In genomic region chr13:54695479-54696230, GRCm38 (mm10) we compare ENCODE assay signal across 12 mouse cellular contexts. TPM values are rescaled to one million over a fixed set of nuclear protein-coding genes. Genes with fewer than 3 reads are reported as not detected.
"Had no signal": no experiment of that assay in that cellular context is flagged by ENCODE, and none has a peak within 500 bp of the region (broad histone marks: within the 10 kb centered on the region; RNA-seq: fewer than 3 reads in every experiment).

No protein-coding gene starts in this region.

- H3K27ac ChIP-seq: limb, embryonic 13.5 days had no signal

- DNase-seq: left cerebral cortex, postnatal 4 days; lung, embryonic 14.5 days; lung, postnatal 10 days; lung, postnatal 4 days; right cerebral cortex, adult 18-20 months; right cerebral cortex, postnatal 25 days; thymus, postnatal 4 days had no signal

- H3K36me3 ChIP-seq: limb, embryonic 13.5 days; liver, embryonic 15.5 days; midbrain, embryonic 10.5 days; neural tube, embryonic 15.5 days had no signal

- H3K9me3 ChIP-seq: limb, embryonic 13.5 days; liver, embryonic 15.5 days; midbrain, embryonic 10.5 days; neural tube, embryonic 15.5 days had no signal

- H3K9ac ChIP-seq: limb, embryonic 13.5 days; neural tube, embryonic 15.5 days had no signal

- H3K27me3 ChIP-seq: limb, embryonic 13.5 days; liver, embryonic 15.5 days; neural tube, embryonic 15.5 days had no signal

- ATAC-seq: midbrain, embryonic 16.5 days had no signal

RNA-seq across cellular contexts. Expression of gene Cdhr2, which starts 5.6 kb away (rescaled TPM):
- polyA plus RNA-seq: lung, embryonic 14.5 days; midbrain, embryonic 10.5 days had no signal
